Mouse (Mus musculus): ENCODE results near the gene Hist1h3h. TPM values are rescaled to one million over a fixed set of nuclear protein-coding genes. Genes with fewer than 3 reads are reported as not detected.

The Hist1h3h gene
- polyA plus RNA-seq, 2 experiments = 18.4 to 34.5 TPM

DNA sequence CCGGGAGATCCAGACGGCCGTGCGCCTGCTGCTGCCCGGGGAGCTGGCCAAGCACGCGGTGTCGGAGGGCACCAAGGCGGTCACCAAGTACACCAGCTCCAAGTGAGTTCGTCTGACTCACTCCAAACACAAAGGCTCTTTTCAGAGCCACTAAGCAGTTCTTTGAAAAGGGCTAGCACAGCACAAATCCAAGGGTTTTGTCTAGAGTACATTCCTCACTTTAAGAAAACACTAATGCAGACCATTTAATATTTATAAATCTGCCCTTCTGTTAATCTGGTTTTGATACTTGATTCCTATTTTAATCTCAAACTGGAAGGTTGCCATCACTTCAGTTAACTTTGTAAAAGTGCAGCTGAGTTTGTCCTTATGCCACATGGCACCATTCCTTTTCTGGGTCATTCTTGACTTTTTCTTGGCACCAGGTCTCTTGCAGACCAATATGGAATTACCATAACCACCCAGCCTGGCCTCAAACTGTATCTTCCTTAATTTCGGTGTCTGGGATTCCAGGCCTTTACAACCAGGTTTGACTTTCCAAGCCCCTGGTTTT lies 5.0 kb downstream of the Hist1h3h start:
- TF ChIP-seq POLR2A (IDR thresholded peaks at IDR 0.05; ENCODE audit: borderline replicate concordance, extremely low read depth, insufficient read depth, insufficient read length) = peak; percentile 54; the same call in 1 of the 2 replicates
- no peak; the same call in 1 of the 2 replicates for ATAC-seq (ENCODE audit: low FRiP score, low read depth)
- H3K4me3 ChIP-seq (replicated peaks; ENCODE audit: low read length) = peak overlapping the region; percentile 40
- no peaks in the 10 kb centered on the region for H3K36me3 ChIP-seq (ENCODE audit: control insufficient read depth, insufficient read depth, low read length)
- peaks cover 20% of the 10 kb centered on the region for H3K4me1 ChIP-seq (ENCODE audit: control insufficient read depth, insufficient read depth, low read length)
- H3K9ac ChIP-seq (ENCODE audit: low read depth, low read length, severe bottlenecking) = peak overlapping the region; percentile 51
- H3K27me3 ChIP-seq (ENCODE audit: control insufficient read depth, insufficient read depth, low read length) = no peaks in the 10 kb centered on the region
- peak; percentile 42 for DNase-seq (ENCODE audit: low spot score)
- peak overlapping the region; percentile 54 for H3K4me2 ChIP-seq (replicated peaks; ENCODE audit: low read depth, low read length, severe bottlenecking)
- WGBS = 2% methylated on average over 10 of the region's 11 CpGs
- H3K27ac ChIP-seq (replicated peaks; ENCODE audit: low read depth, low read length) = peak overlapping the region; percentile 82
- H3K9me3 ChIP-seq (ENCODE audit: control insufficient read depth, low read length) = no peaks in the 10 kb centered on the region

DNA sequence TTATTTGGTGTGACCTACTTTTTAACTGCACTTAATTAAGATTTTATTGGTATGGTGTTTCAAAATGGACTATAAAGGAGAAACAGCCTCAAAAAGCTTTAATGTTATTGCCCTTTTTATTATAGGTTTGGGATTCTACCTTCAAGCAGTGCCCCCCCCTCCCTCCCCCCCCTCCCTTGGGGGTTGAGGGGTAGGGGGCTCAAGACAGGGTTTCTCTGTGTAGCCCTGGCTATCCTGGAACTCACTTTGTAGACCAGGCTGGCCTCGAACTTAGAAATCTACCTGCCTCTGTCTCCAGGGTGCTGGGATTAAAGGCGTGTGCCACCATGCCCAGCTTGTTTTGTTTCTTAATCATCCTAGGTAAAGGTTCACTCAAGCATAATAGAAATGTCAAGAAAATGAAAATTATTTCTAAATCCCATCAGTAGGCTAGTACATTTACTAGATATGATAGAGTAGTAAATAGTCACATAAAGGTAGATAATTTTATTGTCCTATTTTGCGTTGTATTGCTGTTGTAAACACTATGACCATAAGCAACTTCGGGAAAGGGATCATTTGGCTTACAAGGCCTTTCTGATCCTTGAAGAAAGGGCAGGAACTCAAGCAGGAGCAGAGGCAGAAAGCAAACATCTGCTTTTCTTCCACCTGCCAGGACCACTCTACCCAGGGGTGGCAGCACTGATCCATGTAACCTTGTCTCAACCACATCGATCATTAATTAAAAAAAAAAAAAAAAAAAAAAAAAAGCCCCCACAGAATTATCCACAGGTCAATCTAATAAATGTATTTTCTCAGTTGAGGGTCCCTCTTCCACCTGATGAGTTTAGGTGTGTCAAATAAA lies 5.8 kb downstream of the Hist1h3h start:
- Histone ChIP-seq H3K27ac (replicated peaks; ENCODE audit: low read depth, low read length) (peak overlapping the region; percentile 82; the same call in 1 of the 2 replicates), H3K9me3 (ENCODE audit: control insufficient read depth, low read length) (no peaks in the 10 kb centered on the region), H3K4me3 (replicated peaks; ENCODE audit: low read length) (0 out of 2 replicates have a peak overlapping the region, but pooled peaks have one; percentile 40), H3K9ac (ENCODE audit: low read depth, low read length, severe bottlenecking) (no peak overlapping the region), H3K4me1 (ENCODE audit: control insufficient read depth, insufficient read depth, low read length) (peaks cover 19% of the 10 kb centered on the region), H3K27me3 (ENCODE audit: control insufficient read depth, insufficient read depth, low read length) (no peaks in the 10 kb centered on the region), H3K36me3 (ENCODE audit: control insufficient read depth, insufficient read depth, low read length) (no peaks in the 10 kb centered on the region), H3K4me2 (replicated peaks; ENCODE audit: low read depth, low read length, severe bottlenecking) (peak overlapping the region; percentile 54)
- no peak for TF ChIP-seq POLR2A (IDR thresholded peaks at IDR 0.05; ENCODE audit: borderline replicate concordance, extremely low read depth, insufficient read depth, insufficient read length)
- 21% methylated on average over 5 of the region's 5 CpGs for WGBS
- DNase-seq (ENCODE audit: low spot score) (no peak), ATAC-seq (ENCODE audit: low FRiP score, low read depth) (no peak)

DNA sequence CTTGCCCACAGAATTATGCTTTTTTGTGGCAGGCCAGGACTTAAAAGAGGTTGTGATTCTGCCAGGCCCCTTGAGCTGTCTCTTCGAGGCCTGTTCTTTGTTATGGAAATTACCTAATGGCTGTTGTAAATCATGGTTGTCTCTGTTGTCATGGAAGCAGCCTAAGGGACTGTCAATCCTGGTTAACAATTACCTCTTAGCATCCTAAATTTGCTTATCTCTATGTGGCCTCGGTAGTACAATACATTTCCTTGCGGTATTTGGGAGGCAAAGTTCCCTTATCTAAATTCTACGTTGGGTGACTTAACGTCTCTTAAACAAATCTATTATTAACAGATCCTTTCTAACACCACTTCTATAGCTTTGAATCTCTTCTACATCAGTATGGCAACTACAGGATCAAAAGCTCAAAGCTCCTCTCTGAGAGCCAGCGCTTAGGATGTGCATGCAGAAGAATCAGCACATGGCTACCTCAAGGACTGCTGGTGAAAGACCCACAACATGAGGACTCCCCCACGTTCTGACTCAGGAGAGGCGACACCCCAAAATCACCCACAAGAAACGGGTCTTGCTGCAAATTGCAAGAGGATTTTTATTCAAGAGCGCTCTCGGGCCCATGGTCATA lies 10.6 kb downstream of the Hist1h3h start:
- TF ChIP-seq POLR2A (IDR thresholded peaks at IDR 0.05; ENCODE audit: borderline replicate concordance, extremely low read depth, insufficient read depth, insufficient read length) = no peak
- no peak overlapping the region for H3K4me3 ChIP-seq (replicated peaks; ENCODE audit: low read length)
- no peaks in the 10 kb centered on the region for H3K36me3 ChIP-seq (ENCODE audit: control insufficient read depth, insufficient read depth, low read length)
- H3K27me3 ChIP-seq (ENCODE audit: control insufficient read depth, insufficient read depth, low read length) = no peaks in the 10 kb centered on the region
- no peaks in the 10 kb centered on the region for H3K4me1 ChIP-seq (ENCODE audit: control insufficient read depth, insufficient read depth, low read length)
- no peak overlapping the region for H3K9ac ChIP-seq (ENCODE audit: low read depth, low read length, severe bottlenecking)
- DNase-seq (ENCODE audit: low spot score) (no peak), ATAC-seq (ENCODE audit: low FRiP score, low read depth) (no peak)
- H3K27ac ChIP-seq (replicated peaks; ENCODE audit: low read depth, low read length) = no peak overlapping the region
- 31% methylated on average over 10 of the region's 11 CpGs for WGBS
- H3K4me2 ChIP-seq (replicated peaks; ENCODE audit: low read depth, low read length, severe bottlenecking) = no peak overlapping the region
- H3K9me3 ChIP-seq (ENCODE audit: control insufficient read depth, low read length) = no peaks in the 10 kb centered on the region

DNA sequence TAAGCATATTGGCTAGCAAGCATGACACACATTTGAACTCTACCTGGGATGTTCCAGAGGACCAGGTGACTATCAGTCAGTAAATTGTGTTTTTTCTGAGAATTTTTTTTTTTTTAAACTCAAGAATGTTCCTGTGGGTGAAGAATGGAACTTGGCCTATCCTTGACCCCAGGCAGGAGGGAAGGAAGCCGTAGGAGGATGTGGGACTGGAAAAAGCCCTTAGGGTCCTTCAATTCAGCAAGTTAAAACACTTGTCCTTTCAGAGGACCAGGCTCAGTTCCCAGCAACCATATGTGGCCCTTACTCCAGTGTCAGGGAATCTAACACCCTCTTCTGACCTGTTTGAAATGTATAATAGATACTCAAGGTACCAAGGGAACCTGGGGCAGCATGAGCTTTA lies 12.1 kb downstream of the Hist1h3h start:
- Histone ChIP-seq H3K4me1 (ENCODE audit: control insufficient read depth, insufficient read depth, low read length) (no peaks in the 10 kb centered on the region), H3K27me3 (ENCODE audit: control insufficient read depth, insufficient read depth, low read length) (no peaks in the 10 kb centered on the region), H3K9ac (ENCODE audit: low read depth, low read length, severe bottlenecking) (no peak overlapping the region), H3K4me2 (replicated peaks; ENCODE audit: low read depth, low read length, severe bottlenecking) (no peak overlapping the region), H3K36me3 (ENCODE audit: control insufficient read depth, insufficient read depth, low read length) (no peaks in the 10 kb centered on the region), H3K4me3 (replicated peaks; ENCODE audit: low read length) (no peak overlapping the region), H3K9me3 (ENCODE audit: control insufficient read depth, low read length) (no peaks in the 10 kb centered on the region), H3K27ac (replicated peaks; ENCODE audit: low read depth, low read length) (no peak overlapping the region)
- no peak for TF ChIP-seq POLR2A (IDR thresholded peaks at IDR 0.05; ENCODE audit: borderline replicate concordance, extremely low read depth, insufficient read depth, insufficient read length)
- ATAC-seq (ENCODE audit: low FRiP score, low read depth) = no peak
- 12% methylated on average over 1 of the region's 1 CpGs for WGBS
- DNase-seq (ENCODE audit: low spot score) = no peak

DNA sequence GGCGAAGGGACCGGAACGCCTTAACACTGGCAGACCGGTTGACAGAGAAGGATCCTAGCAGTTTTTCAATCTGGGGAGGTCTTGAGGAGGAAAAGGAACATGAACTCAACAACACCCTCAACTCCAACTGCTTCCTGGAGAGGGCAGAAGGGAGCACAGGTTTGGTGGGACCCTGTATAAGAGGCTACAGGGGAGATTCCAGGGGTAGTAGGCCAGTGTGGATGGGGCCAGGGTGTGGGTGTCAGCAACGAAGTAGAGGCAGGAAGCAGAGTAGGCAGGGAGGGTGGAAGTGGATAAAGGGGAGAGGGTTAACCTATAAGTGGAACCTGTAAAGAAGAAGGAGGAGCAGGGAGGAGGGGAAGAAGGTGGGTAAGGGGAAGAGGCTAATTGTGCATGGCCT lies 16.0 kb downstream of the Hist1h3h start:
- Histone ChIP-seq H3K4me3 (replicated peaks; ENCODE audit: low read length) (no peak overlapping the region), H3K27me3 (ENCODE audit: control insufficient read depth, insufficient read depth, low read length) (no peaks in the 10 kb centered on the region), H3K27ac (replicated peaks; ENCODE audit: low read depth, low read length) (peak overlapping the region; percentile 97), H3K9ac (ENCODE audit: low read depth, low read length, severe bottlenecking) (no peak overlapping the region), H3K4me1 (ENCODE audit: control insufficient read depth, insufficient read depth, low read length) (peaks cover 5% of the 10 kb centered on the region; the same call in 1 of the 2 replicates), H3K4me2 (replicated peaks; ENCODE audit: low read depth, low read length, severe bottlenecking) (no peak overlapping the region), H3K36me3 (ENCODE audit: control insufficient read depth, insufficient read depth, low read length) (no peaks in the 10 kb centered on the region), H3K9me3 (ENCODE audit: control insufficient read depth, low read length) (no peaks in the 10 kb centered on the region)
- no peak for TF ChIP-seq POLR2A (IDR thresholded peaks at IDR 0.05; ENCODE audit: borderline replicate concordance, extremely low read depth, insufficient read depth, insufficient read length)
- 63% methylated on average over 5 of the region's 5 CpGs for WGBS
- DNase-seq (ENCODE audit: low spot score) (no peak), ATAC-seq (ENCODE audit: low FRiP score, low read depth) (no peak)

All from limb, embryonic 14.5 days (tissue).